14 mouse cellular contexts compared by ENCODE assay signal in the genomic region with DNA sequence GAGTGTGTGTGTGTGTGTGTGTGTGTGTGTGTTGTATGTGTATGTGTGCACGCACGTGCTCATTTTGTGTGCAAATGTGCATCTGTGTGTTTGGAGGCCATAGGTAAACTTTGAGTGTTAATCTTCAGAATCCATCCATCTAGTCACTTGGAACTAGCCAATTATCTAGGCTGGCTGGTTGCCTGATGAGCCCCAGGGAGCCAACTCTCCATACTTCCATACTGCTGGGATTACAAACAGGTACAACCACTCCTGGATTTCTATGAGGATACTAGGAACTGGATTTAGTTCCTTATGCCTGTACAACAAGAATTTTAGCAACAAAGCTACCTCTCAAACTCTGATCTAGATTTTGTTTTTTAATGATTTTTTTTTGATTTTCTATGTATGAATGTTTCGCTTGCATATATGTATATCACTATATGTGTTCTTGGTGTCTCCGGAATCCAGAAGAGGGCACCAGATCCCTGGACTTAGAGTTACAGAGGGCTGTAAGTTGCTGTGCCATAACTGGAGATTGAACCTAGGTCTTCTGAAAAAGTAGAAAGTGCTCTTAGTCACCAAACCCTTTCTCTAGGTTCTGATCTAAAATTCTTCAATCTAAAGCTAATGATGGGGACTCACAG. TPM values are rescaled to one million over a fixed set of nuclear protein-coding genes. Genes with fewer than 3 reads are reported as not detected.
A peak's percentile ranks its signal among the peaks of the same experiment; 100 is the strongest.
DNase-seq lines count a peak whose midpoint lies in the region; TF ChIP-seq lines count a peak whose summit lies in the region.
"Had no signal": no experiment of that assay in that cellular context is flagged by ENCODE, and none has a peak within 500 bp of the region (broad histone marks: within the 10 kb centered on the region; RNA-seq: fewer than 3 reads in every experiment).

No protein-coding gene starts in this region.

- DNase-seq in gastrocnemius, adult 2 months, result no peak
- DNase-seq in gastrocnemius, postnatal 4 days (ENCODE audit: low spot score in 2 of 2), result no peak
- DNase-seq in left cerebral cortex, postnatal 4 days, result peak; percentile 19
- no peak for DNase-seq in left cerebral cortex, postnatal 36 days (ENCODE audit: low spot score in 2 of 2)
- peak; percentile 68 for DNase-seq in 416B (ENCODE audit: low read depth)
- DNase-seq in brain, adult 2 months (ENCODE audit: low read depth, low spot score), result peak; percentile 59
- no peak for DNase-seq in adrenal gland, adult 2 months
- DNase-seq in frontal cortex, postnatal 14 days (ENCODE audit: low spot score in 2 of 2), result no peak
- DNase-seq: adrenal gland, postnatal 10 days; heart, postnatal 10 days; spleen, adult 18-20 months had no signal

- H3K27ac ChIP-seq in gastrocnemius, adult 2 months, result no peak overlapping the region
- H3K27ac ChIP-seq: forebrain, embryonic 15.5 days; liver, embryonic 14.5 days had no signal

- intact Hi-C loops in gastrocnemius, adult 2 months (cut with DNase I), result no loop called here
- intact Hi-C loops in left cerebral cortex, postnatal 4 days (cut with DNase I), result no loop called here
- intact Hi-C loops in left cerebral cortex, postnatal 36 days (cut with DNase I), result no loop called here

- TF ChIP-seq CTCF in gastrocnemius, adult 2 months (IDR thresholded peaks at IDR 0.05), result peak; percentile 2; the same call in 1 of the 2 replicates

- no peak overlapping the region for H3K4me3 ChIP-seq in gastrocnemius, adult 2 months
- H3K4me3 ChIP-seq: forebrain, embryonic 15.5 days; megakaryocyte, embryonic 14.5 days had no signal

RNA-seq across cellular contexts. Expression of gene Zdhhc13, which starts 32.4 kb away (rescaled TPM):
- total RNA-seq in gastrocnemius, adult 2 months (2021), result 1 to 10 TPM; 3.6 to 4.0 TPM
- total RNA-seq in gastrocnemius, postnatal 4 days (2021), result 10 to 100 TPM in 1 of 2 experiments, 1 to 10 TPM in 1; 9.3 to 10.1 TPM
- 10 to 100 TPM; 29.9 to 32.6 TPM for total RNA-seq in left cerebral cortex, postnatal 4 days (2021)
- total RNA-seq in left cerebral cortex, postnatal 36 days (2021), result 10 to 100 TPM; 25.5 to 26.6 TPM
- total RNA-seq in adrenal gland, adult 2 months (2021), result 10 to 100 TPM in 1 of 2 experiments, 1 to 10 TPM in 1; 7.0 to 10.5 TPM
- 1.5 TPM in 2 replicates for polyA plus RNA-seq in adrenal gland, adult 2 months (2012; rRNA removed)

Comparison
In these comparisons a context has a peak if more than half of its experiments do, and no peak if none do; other contexts are left out.
1. DNase-seq: peak in left cerebral cortex, postnatal 4 days (single experiment), 416B (single experiment) and brain, adult 2 months (single experiment); none in gastrocnemius, adult 2 months (single experiment), gastrocnemius, postnatal 4 days (0 of 2), left cerebral cortex, postnatal 36 days (0 of 2), adrenal gland, adult 2 months (single experiment) and frontal cortex, postnatal 14 days (0 of 2).